ENCODE assay signal across 10 mouse cellular contexts in the genomic region with DNA sequence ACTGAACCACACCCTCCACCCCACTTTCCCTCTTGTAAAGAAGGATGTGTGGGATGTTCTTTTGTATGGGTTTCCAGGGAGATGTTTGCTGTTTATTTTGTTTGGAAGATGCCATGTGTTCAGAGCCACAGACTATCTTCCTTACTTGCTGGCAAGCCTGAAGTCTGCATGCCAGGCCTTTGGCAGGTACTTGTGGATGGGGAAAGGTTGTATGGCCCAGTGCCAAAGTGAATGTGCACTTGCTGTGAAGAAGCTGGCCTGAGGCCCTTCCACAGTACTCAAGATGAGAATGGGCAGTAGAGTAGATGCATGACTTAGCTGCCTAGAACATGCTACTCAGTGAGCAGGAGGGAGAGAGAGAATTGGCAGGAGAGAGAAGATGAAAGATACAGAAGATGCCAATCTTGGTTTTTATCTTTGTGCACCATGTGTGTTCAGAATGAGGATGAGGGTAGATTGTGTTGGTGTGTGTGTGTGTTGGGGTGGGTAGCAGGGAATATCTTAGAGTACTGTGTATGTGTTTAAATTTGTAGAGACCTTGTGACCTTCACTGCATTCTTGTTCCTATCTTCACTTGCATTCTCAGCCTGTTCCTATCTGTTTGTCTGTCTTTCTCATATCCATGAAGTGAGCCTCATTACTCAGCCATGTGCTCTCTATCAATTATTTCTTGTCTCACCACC. TPM values are rescaled to one million over a fixed set of nuclear protein-coding genes. Genes with fewer than 3 reads are reported as not detected.
DNase-seq lines count a peak whose midpoint lies in the region; TF ChIP-seq lines count a peak whose summit lies in the region.
"Had no signal": no experiment of that assay in that cellular context is flagged by ENCODE, and none has a peak within 500 bp of the region (broad histone marks: within the 10 kb centered on the region; RNA-seq: fewer than 3 reads in every experiment).

No protein-coding gene starts in this region.

- H3K27ac ChIP-seq in limb, embryonic 10.5 days, result no peak overlapping the region
- no peak overlapping the region for H3K27ac ChIP-seq in layer of hippocampus, adult 2 months
- H3K27ac ChIP-seq: embryonic facial prominence, embryonic 12.5 days had no signal

- peak; percentile 55 for DNase-seq in adrenal gland, postnatal 14 days
- no peak for DNase-seq in adrenal gland, postnatal 4 days (ENCODE audit: low spot score in 2 of 2)
- DNase-seq in urinary bladder, postnatal 14 days (ENCODE audit: low spot score), result peak; percentile 31
- no peak for DNase-seq in urinary bladder, postnatal 4 days (ENCODE audit: low spot score in 2 of 2)
- DNase-seq in kidney, postnatal 25 days, result peak; percentile 76 to 86
- DNase-seq in limb, embryonic 10.5 days (ENCODE audit: low spot score), result no peak
- DNase-seq in right cerebral cortex, postnatal 36 days (ENCODE audit: low spot score in 2 of 2), result no peak
- DNase-seq in layer of hippocampus, adult 2 months (ENCODE audit: low spot score in 2 of 2), result no peak
- DNase-seq: midbrain, embryonic 14.5 days had no signal

- no peaks in the 10 kb centered on the region for H3K27me3 ChIP-seq in limb, embryonic 10.5 days (ENCODE audit: low read depth, poor library complexity, severe bottlenecking)
- H3K27me3 ChIP-seq: embryonic facial prominence, embryonic 12.5 days had no signal

- H3K9me3 ChIP-seq in limb, embryonic 10.5 days (replicated peaks), result no peaks in the 10 kb centered on the region
- H3K9me3 ChIP-seq: embryonic facial prominence, embryonic 12.5 days had no signal

- no peak overlapping the region for H3K4me3 ChIP-seq in limb, embryonic 10.5 days
- no peak overlapping the region for H3K4me3 ChIP-seq in layer of hippocampus, adult 2 months
- H3K4me3 ChIP-seq: embryonic facial prominence, embryonic 12.5 days had no signal

- TF ChIP-seq CTCF in layer of hippocampus, adult 2 months (conservative IDR thresholded peaks at IDR 0.05), result no peak

- no peaks in the 10 kb centered on the region for H3K4me1 ChIP-seq in limb, embryonic 10.5 days
- H3K4me1 ChIP-seq: embryonic facial prominence, embryonic 12.5 days had no signal

- H3K36me3 ChIP-seq in limb, embryonic 10.5 days, result peaks cover 7% of the 10 kb centered on the region
- H3K36me3 ChIP-seq: embryonic facial prominence, embryonic 12.5 days had no signal

RNA-seq across cellular contexts. Expression of gene Tbl1x, which starts 48.5 kb away (rescaled TPM):
- 64.3 and 65.5 TPM in 2 replicates for total RNA-seq in adrenal gland, postnatal 14 days (2021)
- 10 to 100 TPM; 82.3 to 88.5 TPM for total RNA-seq in adrenal gland, postnatal 4 days (2021)
- polyA plus RNA-seq in limb, embryonic 10.5 days (2016; fragmentation: Nextera tagmentation; extraction: Ambion mirVana), result 74.6 and 82.3 TPM in 2 replicates
- 10 to 100 TPM; 30.0 to 30.6 TPM for total RNA-seq in layer of hippocampus, adult 2 months (2021)

Comparison
In these comparisons a context has a peak if more than half of its experiments do, and no peak if none do; other contexts are left out.
1. DNase-seq: peak in adrenal gland, postnatal 14 days (single experiment), urinary bladder, postnatal 14 days (single experiment) and kidney, postnatal 25 days (2 of 2); none in adrenal gland, postnatal 4 days (0 of 2), urinary bladder, postnatal 4 days (0 of 2), limb, embryonic 10.5 days (single experiment), right cerebral cortex, postnatal 36 days (0 of 2) and layer of hippocampus, adult 2 months (0 of 2).